Mouse (Mus musculus): Measurements from ENCODE around the gene Rps29.

DNA sequence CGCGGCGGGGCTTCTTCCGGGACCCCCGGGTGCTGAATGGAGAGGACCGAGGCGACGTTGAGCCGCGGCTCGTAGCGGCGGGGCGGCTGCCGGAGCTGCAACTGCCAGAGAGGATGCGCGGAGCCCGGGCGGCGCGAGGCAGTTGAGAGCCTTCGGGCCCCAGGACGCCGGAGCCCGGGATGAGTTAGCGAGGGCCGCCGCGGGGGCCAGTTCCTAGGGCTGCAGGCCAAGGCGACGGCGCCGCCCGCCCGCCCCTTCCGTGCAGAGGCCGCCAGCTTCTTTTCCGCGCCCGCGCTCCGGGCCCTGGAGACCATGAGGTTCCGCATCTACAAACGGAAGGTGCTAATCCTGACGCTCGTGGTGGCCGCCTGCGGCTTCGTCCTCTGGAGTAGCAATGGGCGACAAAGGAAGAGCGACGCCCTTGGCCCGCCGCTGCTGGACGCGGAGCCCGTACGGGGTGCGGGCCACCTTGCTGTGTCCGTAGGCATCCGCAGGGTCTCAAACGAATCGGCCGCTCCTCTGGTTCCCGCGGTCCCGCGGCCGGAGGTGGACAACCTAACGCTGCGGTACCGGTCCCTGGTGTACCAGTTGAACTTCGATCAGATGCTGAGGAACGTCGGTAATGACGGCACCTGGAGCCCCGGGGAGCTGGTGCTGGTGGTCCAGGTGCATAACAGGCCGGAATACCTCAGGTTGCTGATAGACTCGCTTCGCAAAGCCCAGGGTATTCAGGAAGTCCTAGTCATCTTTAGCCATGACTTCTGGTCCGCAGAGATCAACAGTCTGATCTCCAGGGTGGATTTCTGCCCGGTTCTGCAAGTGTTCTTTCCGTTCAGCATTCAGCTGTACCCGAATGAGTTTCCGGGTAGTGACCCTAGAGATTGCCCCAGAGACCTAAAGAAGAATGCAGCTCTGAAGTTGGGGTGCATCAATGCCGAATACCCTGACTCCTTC is 25.6 kb upstream of the Rps29 start:
- TF ChIP-seq GATA1 (IDR thresholded peaks at IDR 0.05; ENCODE audit: low read length) = no peak; the same call in 1 of the 2 replicates
- TF ChIP-seq TAL1 (IDR thresholded peaks at IDR 0.05; ENCODE audit: low read length) = no peak
